8 mouse cellular contexts compared by ENCODE assay signal in the genomic region with DNA sequence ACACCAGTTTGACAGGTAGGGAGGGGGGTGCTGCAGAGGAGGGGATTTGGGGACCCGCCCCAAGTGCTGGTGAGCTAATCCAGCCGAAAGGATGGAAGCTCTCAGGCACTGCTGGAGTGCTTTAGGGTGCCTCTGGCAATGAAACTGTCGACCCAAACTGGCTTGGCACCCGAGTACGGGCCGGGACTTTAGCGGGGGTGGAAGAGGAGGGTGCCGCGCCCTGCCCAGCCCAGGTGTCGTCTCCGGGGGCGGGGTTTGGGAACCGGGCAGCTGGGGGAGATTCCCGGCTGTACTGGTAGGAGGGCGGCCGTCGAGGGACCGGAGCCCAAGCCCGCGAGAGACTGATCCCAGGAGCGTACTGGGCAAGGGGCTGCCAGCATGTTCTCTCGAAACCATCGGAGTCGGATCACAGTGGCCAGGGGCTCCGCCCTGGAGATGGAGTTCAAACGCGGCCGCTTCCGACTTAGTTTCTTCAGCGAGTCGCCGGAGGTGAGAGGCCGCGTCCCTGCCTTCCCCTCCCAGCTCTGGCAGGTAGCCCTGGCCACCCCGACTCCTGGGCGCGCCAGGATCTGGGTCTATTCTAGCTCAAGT. TPM values are rescaled to one million over a fixed set of nuclear protein-coding genes. Genes with fewer than 3 reads are reported as not detected.
DNase-seq lines count a peak whose midpoint lies in the region; ATAC-seq and TF ChIP-seq lines count a peak whose summit lies in the region.

No protein-coding gene starts in this region.

- H3K4me3 ChIP-seq in forebrain, embryonic 12.5 days (replicated peaks) = peak overlapping the region; percentile 45
- H3K4me3 ChIP-seq in hindbrain, embryonic 16.5 days (ENCODE audit: low read length) = peak overlapping the region; percentile 26
- H3K4me3 ChIP-seq in myocyte = peak overlapping the region; percentile 88

- no peak overlapping the region for H3K27ac ChIP-seq in forebrain, embryonic 12.5 days
- no peak overlapping the region for H3K27ac ChIP-seq in hindbrain, embryonic 16.5 days (ENCODE audit: low read depth, low read length)

- 5% methylated on average over 37 of the region's 37 CpGs for WGBS in forebrain, embryonic 12.5 days
- WGBS in hindbrain, embryonic 16.5 days = 8% methylated on average over 37 of the region's 37 CpGs

- ATAC-seq in forebrain, embryonic 12.5 days (ENCODE audit: low FRiP score) = no peak
- ATAC-seq in hindbrain, embryonic 16.5 days = no peak

- peak overlapping the region; percentile 52 for H3ac ChIP-seq in myocyte (ENCODE audit: control insufficient read depth, insufficient read length)

- peak; percentile 70 for TF ChIP-seq POLR2A in myocyte (IDR thresholded peaks at IDR 0.05; ENCODE audit: insufficient read length, low read depth)

- DNase-seq in heart, adult 11 months = peak; percentile 96
- no peak for DNase-seq in heart, adult 8-10 months (ENCODE audit: low spot score)
- peak; percentile 38 for DNase-seq in liver
- DNase-seq in cerebellum, adult 11-12 months = no peak
- no peak for DNase-seq in Muller cell, postnatal 12 days (ENCODE audit: inconsistent ontology term)

- H3K4me2 ChIP-seq in forebrain, embryonic 12.5 days = peak overlapping the region; percentile 70
- peak overlapping the region; percentile 54 for H3K4me2 ChIP-seq in hindbrain, embryonic 16.5 days (ENCODE audit: low read length)
- peak overlapping the region; percentile 84 for H3K4me2 ChIP-seq in myocyte (ENCODE audit: low read depth)

- no peaks in the 10 kb centered on the region for H3K36me3 ChIP-seq in forebrain, embryonic 12.5 days (replicated peaks)
- no peaks in the 10 kb centered on the region for H3K36me3 ChIP-seq in hindbrain, embryonic 16.5 days (ENCODE audit: control insufficient read depth, insufficient read depth, low read length)
- no peaks in the 10 kb centered on the region for H3K36me3 ChIP-seq in myocyte (ENCODE audit: control insufficient read depth, insufficient read depth)

- peaks cover 43% of the 10 kb centered on the region for H3K4me1 ChIP-seq in forebrain, embryonic 12.5 days
- peaks cover 12% of the 10 kb centered on the region; the same call in 1 of the 2 replicates for H3K4me1 ChIP-seq in hindbrain, embryonic 16.5 days (ENCODE audit: control insufficient read depth, insufficient read depth, low read depth, low read length)

- no peaks in the 10 kb centered on the region for H3K9me3 ChIP-seq in forebrain, embryonic 12.5 days
- H3K9me3 ChIP-seq in hindbrain, embryonic 16.5 days (ENCODE audit: control insufficient read depth, low read length) = no peaks in the 10 kb centered on the region

- peaks cover 26% of the 10 kb centered on the region for H3K27me3 ChIP-seq in forebrain, embryonic 12.5 days
- peaks cover 8% of the 10 kb centered on the region; the same call in 1 of the 2 replicates for H3K27me3 ChIP-seq in hindbrain, embryonic 16.5 days (replicated peaks; ENCODE audit: control insufficient read depth, insufficient read depth, low read length)
- no peaks in the 10 kb centered on the region for H3K27me3 ChIP-seq in myocyte (ENCODE audit: control insufficient read depth, insufficient read depth, insufficient read length)

- H3K9ac ChIP-seq in forebrain, embryonic 12.5 days = peak overlapping the region; percentile 78
- H3K9ac ChIP-seq in hindbrain, embryonic 16.5 days (ENCODE audit: low read depth, low read length) = 0 out of 2 replicates have a peak overlapping the region, but pooled peaks have one; percentile 41

- peaks cover 33% of the 10 kb centered on the region for H3K79me2 ChIP-seq in myocyte (ENCODE audit: control insufficient read depth, insufficient read depth)

TF ChIP-seq in myocyte, 11 proteins besides CTCF, POLR2A, EP300 and RAD21:
- TF ChIP-seq MYOD1 (IDR thresholded peaks at IDR 0.05; ENCODE audit: control insufficient read depth in 1 of 3, insufficient read length in 2 of 3, low read depth in 2 of 3) (peak in 1 of 3 experiments; percentile 62), MAX (IDR thresholded peaks at IDR 0.05; ENCODE audit: low read depth) (no peak), MYOG (IDR thresholded peaks at IDR 0.05; ENCODE audit: control insufficient read depth in 1 of 3, insufficient read depth in 1 of 3, insufficient read length in 2 of 3, low read depth in 2 of 3) (peak in 1 of 3 experiments; percentile 57), POLR2AphosphoS2 (IDR thresholded peaks at IDR 0.05; ENCODE audit: insufficient read length, low read depth) (peak; percentile 74), USF1 (IDR thresholded peaks at IDR 0.05; ENCODE audit: low read depth) (no peak)
TF ChIP-seq in myocyte: peak in this region for 3.

RNA-seq across cellular contexts. Expression of gene Rtkn, which starts 0.4 kb away (rescaled TPM):
- 1 to 10 TPM; 4.8 to 5.4 (median 5.3) TPM for total RNA-seq in heart, adult 8-10 months (2022)
- polyA plus RNA-seq in forebrain, embryonic 12.5 days (2016; fragmentation: Nextera tagmentation; extraction: Ambion mirVana) = 19.9 and 20.1 TPM in 2 replicates
- 18.9 and 20.3 TPM in 2 replicates for polyA plus RNA-seq in hindbrain, embryonic 16.5 days (2015; fragmentation: Nextera tagmentation; extraction: Ambion mirVana)
- polyA plus RNA-seq in myocyte (2012; fragmentation: generic; extraction: Trizol) = 29.7 TPM

RNA-seq across cellular contexts. Expression of gene Ino80b, which starts 10.4 kb away (rescaled TPM):
- total RNA-seq in heart, adult 8-10 months (2022) = 10 to 100 TPM; 11.3 to 19.5 (median 15.3) TPM
- 19.0 and 20.6 TPM in 2 replicates for polyA plus RNA-seq in forebrain, embryonic 12.5 days (2016; fragmentation: Nextera tagmentation; extraction: Ambion mirVana)
- polyA plus RNA-seq in hindbrain, embryonic 16.5 days (2015; fragmentation: Nextera tagmentation; extraction: Ambion mirVana) = 13.5 and 14.7 TPM in 2 replicates
- polyA plus RNA-seq in myocyte (2012; fragmentation: generic; extraction: Trizol) = 38.3 TPM

RNA-seq across cellular contexts. Expression of gene Wbp1, which starts 14.3 kb away (rescaled TPM):
- 10 to 100 TPM; 75.5 to 91.1 (median 82.0) TPM for total RNA-seq in heart, adult 8-10 months (2022)
- polyA plus RNA-seq in forebrain, embryonic 12.5 days (2016; fragmentation: Nextera tagmentation; extraction: Ambion mirVana) = 202 and 219 TPM in 2 replicates
- 146 and 148 TPM in 2 replicates for polyA plus RNA-seq in hindbrain, embryonic 16.5 days (2015; fragmentation: Nextera tagmentation; extraction: Ambion mirVana)
- 79.6 TPM for polyA plus RNA-seq in myocyte (2012; fragmentation: generic; extraction: Trizol)

RNA-seq across cellular contexts. Expression of gene Mogs, which starts 20.4 kb away (rescaled TPM):
- 10 to 100 TPM in 1 of 4 experiments, 1 to 10 TPM in 3; 6.0 to 10.3 (median 8.0) TPM for total RNA-seq in heart, adult 8-10 months (2022)
- polyA plus RNA-seq in forebrain, embryonic 12.5 days (2016; fragmentation: Nextera tagmentation; extraction: Ambion mirVana) = 37.4 and 38.6 TPM in 2 replicates
- 6.4 and 21.1 TPM in 2 replicates for polyA plus RNA-seq in hindbrain, embryonic 16.5 days (2015; fragmentation: Nextera tagmentation; extraction: Ambion mirVana)
- polyA plus RNA-seq in myocyte (2012; fragmentation: generic; extraction: Trizol) = 33.2 TPM

RNA-seq across cellular contexts. Expression of gene Wdr54, which starts 20.5 kb away (rescaled TPM):
- 1 to 10 TPM; 2.1 to 2.6 (median 2.4) TPM for total RNA-seq in heart, adult 8-10 months (2022)
- polyA plus RNA-seq in forebrain, embryonic 12.5 days (2016; fragmentation: Nextera tagmentation; extraction: Ambion mirVana) = 12.5 and 15.4 TPM in 2 replicates
- 19.3 and 21.1 TPM in 2 replicates for polyA plus RNA-seq in hindbrain, embryonic 16.5 days (2015; fragmentation: Nextera tagmentation; extraction: Ambion mirVana)
- polyA plus RNA-seq in myocyte (2012; fragmentation: generic; extraction: Trizol) = 12.3 TPM

Comparison
In these comparisons a context has a peak if more than half of its experiments do, and no peak if none do; other contexts are left out.
1. DNase-seq: peak in heart, adult 11 months (single experiment) and liver (single experiment); none in heart, adult 8-10 months (single experiment), cerebellum, adult 11-12 months (single experiment) and Muller cell, postnatal 12 days (single experiment).
2. H3K4me3 ChIP-seq: peak in every context shown above with its lines; median percentile 88 in myocyte; 45 in forebrain, embryonic 12.5 days; 26 in hindbrain, embryonic 16.5 days.
3. Peak in every context shown above with its lines, with median percentiles within 50 percentile points of each other: H3K4me2 ChIP-seq.